Mouse (Mus musculus) MEL (cell line): ENCODE measurements around the gene Gga3. TPM values are rescaled to one million over a fixed set of nuclear protein-coding genes. Genes with fewer than 3 reads are reported as not detected.
A peak's percentile ranks its signal among the peaks of the same experiment; 100 is the strongest.

Experiments
- DNase-seq: peaks from one replicate; pipeline ENCODE4 v3.0.0; 2011; ENCODE audit warnings: low read depth, low spot score
- H3K27ac ChIP-seq: 2 replicates; pipeline ENCODE4 v1.5.1; 2012; ENCODE audit warnings: low read depth, mild to moderate bottlenecking, control low read depth, low read length, moderate library complexity; ENCODE audit not compliant: control insufficient read depth
- H3K27me3 ChIP-seq, 2 experiments: fragments of 150-350 bp in 1 of 2; sonication (generic) in 1 of 2; 2 replicates each; pipeline ENCODE4 v1.6.1; 2012; ENCODE audit warnings: low read length in 2 of 2, mild to moderate bottlenecking in 2 of 2, improper control_type of control experiment in 1 of 2, moderate library complexity in 1 of 2; ENCODE audit not compliant: insufficient read depth in 2 of 2, control insufficient read depth in 1 of 2
- H3K36me3 ChIP-seq, 2 experiments: 2 replicates each; pipeline ENCODE4 v1.6.1; 2012 to 2014; ENCODE audit warnings: low read length in 2 of 2, improper control_type of control experiment in 1 of 2, inconsistent platforms in 1 of 2, mild to moderate bottlenecking in 1 of 2; ENCODE audit not compliant: insufficient read depth in 2 of 2, control insufficient read depth in 1 of 2
- H3K4me1 ChIP-seq, 2 experiments: fragments of 150-350 bp in 1 of 2; sonication (generic) in 1 of 2; 2 replicates each; pipeline ENCODE4 v1.6.1; 2012; ENCODE audit warnings: low read length in 2 of 2, improper control_type of control experiment in 1 of 2, mild to moderate bottlenecking in 1 of 2; ENCODE audit not compliant: insufficient read depth in 2 of 2, control insufficient read depth in 1 of 2
- H3K4me3 ChIP-seq, 2 experiments: fragments of 150-350 bp in 1 of 2; sonication (generic) in 1 of 2; 2 replicates each; pipeline ENCODE4 v1.5.1; 2012; ENCODE audit warnings: low read depth in 2 of 2, low read length in 2 of 2, mild to moderate bottlenecking in 2 of 2, moderate library complexity in 2 of 2, control low read depth in 1 of 2, improper control_type of control experiment in 1 of 2; ENCODE audit not compliant: control insufficient read depth in 1 of 2, insufficient read depth in 1 of 2
- H3K79me2 ChIP-seq: 2 replicates; pipeline ENCODE4 v1.6.1; 2012; ENCODE audit warnings: mild to moderate bottlenecking, low read length, moderate library complexity; ENCODE audit not compliant: control insufficient read depth, poor library complexity, insufficient read depth
- H3K9ac ChIP-seq: 2 replicates; pipeline ENCODE4 v1.6.1; 2012; ENCODE audit warnings: low read depth, mild to moderate bottlenecking, control low read depth, low read length, moderate library complexity; ENCODE audit not compliant: control insufficient read depth, poor library complexity, severe bottlenecking
- H3K9me3 ChIP-seq: fragments of 150-350 bp; sonication (generic); replicated peaks from 2 replicates; pipeline ENCODE4 v1.6.1; 2012; ENCODE audit warnings: mild to moderate bottlenecking, low read length, improper control_type of control experiment, moderate library complexity; ENCODE audit not compliant: insufficient read depth
- BHLHE40 ChIP-seq: IDR thresholded peaks from 2 replicates; pipeline ENCODE4 v1.6.1; 2012; ENCODE audit warnings: low read depth, mild to moderate bottlenecking, inconsistent platforms, low read length, improper control_type of control experiment, borderline replicate concordance
- CHD1 ChIP-seq: IDR thresholded peaks from 2 replicates; pipeline ENCODE4 v1.6.1; 2012; ENCODE audit warnings: low read depth, mild to moderate bottlenecking, inconsistent platforms, low read length, improper control_type of control experiment
- CTCF ChIP-seq, 3 experiments: IDR thresholded peaks in 2 of 3; conservative IDR thresholded peaks in 1 of 3; 2 replicates each; pipeline ENCODE4 v1.5.1; 2011 to 2012; ENCODE audit warnings: low read length in 3 of 3, low read depth in 2 of 3, mild to moderate bottlenecking in 2 of 3, improper control_type of control experiment in 1 of 3, inconsistent platforms in 1 of 3, mixed read lengths in 1 of 3, moderate library complexity in 1 of 3; ENCODE audit not compliant: control insufficient read depth in 1 of 3, insufficient read depth in 1 of 3, poor library complexity in 1 of 3, severe bottlenecking in 1 of 3
- E2F4 ChIP-seq: IDR thresholded peaks from 2 replicates; pipeline ENCODE4 v1.6.1; 2011; ENCODE audit warnings: low read depth, low read length, improper control_type of control experiment, borderline replicate concordance
- ETS1 ChIP-seq: IDR thresholded peaks from 2 replicates; pipeline ENCODE4 v1.6.1; 2012; ENCODE audit warnings: low read depth, mild to moderate bottlenecking, inconsistent platforms, low read length, improper control_type of control experiment, moderate library complexity
- HCFC1 ChIP-seq: IDR thresholded peaks from 2 replicates; pipeline ENCODE4 v1.6.1; 2012; ENCODE audit warnings: low read depth, mild to moderate bottlenecking, inconsistent platforms, low read length, improper control_type of control experiment, moderate library complexity
- KAT2A ChIP-seq: conservative IDR thresholded peaks from 2 replicates; pipeline ENCODE4 v1.6.1; 2012; ENCODE audit warnings: low read depth, low read length, improper control_type of control experiment, inconsistent platforms
- MEF2A ChIP-seq: IDR thresholded peaks from 2 replicates; pipeline ENCODE4 v1.6.1; 2014; ENCODE audit warnings: low read depth, mild to moderate bottlenecking, inconsistent platforms, low read length, improper control_type of control experiment; ENCODE audit not compliant: poor library complexity, insufficient replicate concordance, severe bottlenecking; ENCODE audit errors: extremely low read depth
- MXI1 ChIP-seq: IDR thresholded peaks from 2 replicates; pipeline ENCODE4 v1.6.1; 2011; ENCODE audit warnings: mild to moderate bottlenecking, low read depth, low read length, improper control_type of control experiment
- MYB ChIP-seq: IDR thresholded peaks from 2 replicates; pipeline ENCODE4 v1.6.1; 2011; ENCODE audit warnings: mild to moderate bottlenecking, low read depth, low read length, improper control_type of control experiment
- MYC ChIP-seq: IDR thresholded peaks from 2 replicates; pipeline ENCODE4 v1.6.1; 2011; ENCODE audit warnings: low read depth, mild to moderate bottlenecking, low read length, improper control_type of control experiment, moderate library complexity
- NELFE ChIP-seq: IDR thresholded peaks from 2 replicates; pipeline ENCODE4 v1.6.1; 2011; ENCODE audit warnings: low read depth, low read length, improper control_type of control experiment
- POLR2A ChIP-seq, 2 experiments: IDR thresholded peaks; 2 replicates each; pipeline ENCODE4 v1.6.1; 2011 to 2012; ENCODE audit warnings: low read length in 2 of 2, mild to moderate bottlenecking in 2 of 2, control low read depth in 1 of 2, improper control_type of control experiment in 1 of 2, low read depth in 1 of 2, moderate library complexity in 1 of 2; ENCODE audit not compliant: control insufficient read depth in 1 of 2, insufficient read depth in 1 of 2, poor library complexity in 1 of 2
- POLR2AphosphoS2 ChIP-seq: IDR thresholded peaks from 2 replicates; pipeline ENCODE4 v1.6.1; 2011; ENCODE audit warnings: low read length, improper control_type of control experiment
- POLR2AphosphoS5 ChIP-seq: IDR thresholded peaks from 2 replicates; pipeline ENCODE4 v1.6.1; 2012; ENCODE audit warnings: low read depth, borderline replicate concordance, mild to moderate bottlenecking, inconsistent platforms, low read length, moderate library complexity, mixed read lengths
- SIN3A ChIP-seq: IDR thresholded peaks from 2 replicates; pipeline ENCODE4 v1.6.1; 2012; ENCODE audit warnings: low read length, improper control_type of control experiment, inconsistent platforms
- SMC3 ChIP-seq: IDR thresholded peaks from 2 replicates; pipeline ENCODE4 v1.6.1; 2011; ENCODE audit warnings: low read depth, low read length, improper control_type of control experiment
- UBTF ChIP-seq: IDR thresholded peaks from 2 replicates; pipeline ENCODE4 v1.6.1; 2012; ENCODE audit warnings: low read depth, mild to moderate bottlenecking, inconsistent platforms, low read length, improper control_type of control experiment, moderate library complexity, borderline replicate concordance; ENCODE audit not compliant: insufficient read depth
- USF1 ChIP-seq: IDR thresholded peaks from 2 replicates; pipeline ENCODE4 v1.6.1; 2014; ENCODE audit warnings: low read depth, mild to moderate bottlenecking, inconsistent platforms, low read length, improper control_type of control experiment, moderate library complexity
- ZKSCAN1 ChIP-seq: IDR thresholded peaks from 2 replicates; pipeline ENCODE4 v1.6.1; 2012; ENCODE audit warnings: low read depth, mild to moderate bottlenecking, inconsistent platforms, low read length, improper control_type of control experiment, moderate library complexity
- ZNF384 ChIP-seq: IDR thresholded peaks from 2 replicates; pipeline ENCODE4 v1.6.1; 2012; ENCODE audit warnings: low read depth, mild to moderate bottlenecking, inconsistent platforms, low read length, improper control_type of control experiment
- polyA plus RNA-seq, 2 experiments: library from polyadenylated mRNA; stranded (reverse) in 1 of 2; unstranded in 1 of 2; fragments of >175 nt in 1 of 2; fragments of >200 nt in 1 of 2; gene quantifications; 2 replicates each; pipeline versions ENCODE4 v1.2.1 to v1.2.4; 2012; ENCODE audit warnings: low replicate concordance in 2 of 2, low read depth in 1 of 2; ENCODE audit not compliant: insufficient read length in 2 of 2, insufficient read depth in 1 of 2, missing spikeins in 1 of 2
- total RNA-seq: library from RNA; depleted of rRNA; stranded (reverse); fragments of 300-350 nt; gene quantifications from 2 replicates; pipeline ENCODE4 v1.2.3, GENCODE M21; 2012

Gene Gga3
- total and polyA plus RNA-seq, 3 experiments = 28.6 to 59.9 TPM; not detected in 1

DNA sequence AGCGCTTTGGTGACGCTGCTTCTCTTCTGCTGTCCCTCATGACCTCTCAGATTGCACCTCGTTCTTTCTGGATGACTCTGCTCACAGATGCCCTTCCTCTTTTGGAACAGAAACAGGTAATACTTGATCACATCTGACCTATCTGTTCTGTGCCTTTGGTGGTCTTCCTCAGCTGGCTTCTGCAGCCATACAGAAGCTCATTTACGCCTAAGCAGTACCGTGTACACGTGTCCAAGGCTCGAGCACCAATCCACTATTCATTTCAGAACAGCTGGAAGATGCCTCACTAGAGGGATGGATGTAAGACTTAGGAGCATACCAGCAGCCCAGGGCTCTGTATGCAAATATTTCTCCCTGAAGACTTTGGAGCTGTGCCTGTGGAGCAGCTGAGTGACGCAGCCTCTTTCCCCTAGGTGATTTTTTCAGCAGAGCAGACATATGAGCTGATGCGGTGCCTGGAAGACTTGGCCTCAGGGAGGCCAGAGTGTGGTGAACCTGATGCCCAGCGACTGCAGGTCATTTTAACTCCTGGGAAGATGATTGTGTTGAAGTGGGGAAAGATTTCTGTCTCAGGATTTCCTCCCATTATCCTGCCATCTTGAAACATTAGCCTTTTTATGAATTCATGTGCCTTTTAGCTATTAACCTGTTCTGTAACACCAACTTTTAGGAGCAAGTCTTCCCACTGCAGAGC lies 20.8 kb downstream of the Gga3 start:
- TF ChIP-seq SMC3 (0 out of 2 replicates have a peak, but pooled peaks have one; percentile 18), CTCF (IDR thresholded peaks at IDR 0.05 in 2 of 3, conservative IDR thresholded peaks at IDR 0.05 in 1 of 3; ENCODE audit: control insufficient read depth in 1 of 3, insufficient read depth in 1 of 3, low read depth in 2 of 3, low read length in 3 of 3, poor library complexity in 1 of 3, severe bottlenecking in 1 of 3) (no peak), E2F4 (no peak), POLR2AphosphoS2 (peak; percentile 52; the same call in 1 of the 2 replicates), POLR2AphosphoS5 (0 out of 2 replicates have a peak, but pooled peaks have one; percentile 18), MYC (no peak), POLR2A (IDR thresholded peaks at IDR 0.05; ENCODE audit: control insufficient read depth in 1 of 2, insufficient read depth in 1 of 2, low read depth in 1 of 2, low read length in 2 of 2, poor library complexity in 1 of 2) (peak in 1 of 2 experiments; percentile 64; a peak in 2 of 4 replicates)
- no peaks in the 10 kb centered on the region for H3K4me1 ChIP-seq
- H3K27me3 ChIP-seq = no peaks in the 10 kb centered on the region
- peaks cover 0 to 14% of the 10 kb centered on the region in 2 experiments; a peak in 2 of 4 replicates for H3K36me3 ChIP-seq
- DNase-seq = no peak
- H3K27ac ChIP-seq = no peak overlapping the region
- H3K79me2 ChIP-seq = no peaks in the 10 kb centered on the region
- H3K4me3 ChIP-seq = no peak overlapping the region
- no peaks in the 10 kb centered on the region for H3K9me3 ChIP-seq
- H3K9ac ChIP-seq = no peak overlapping the region

- Histone ChIP-seq H3K4me3 (no peak overlapping the region), H3K9ac (no peak overlapping the region), H3K36me3 (peaks cover 0 to 15% of the 10 kb centered on the region in 2 experiments; a peak in 2 of 4 replicates), H3K27me3 (no peaks in the 10 kb centered on the region), H3K79me2 (peaks cover 2% of the 10 kb centered on the region; the same call in 1 of the 2 replicates), H3K27ac (no peak overlapping the region), H3K9me3 (no peaks in the 10 kb centered on the region), H3K4me1 (no peaks in the 10 kb centered on the region)
- TF ChIP-seq MYB (no peak), MEF2A (no peak), CHD1 (no peak), ETS1 (no peak), CTCF (IDR thresholded peaks at IDR 0.05 in 2 of 3, conservative IDR thresholded peaks at IDR 0.05 in 1 of 3; ENCODE audit: control insufficient read depth in 1 of 3, insufficient read depth in 1 of 3, low read depth in 2 of 3, low read length in 3 of 3, poor library complexity in 1 of 3, severe bottlenecking in 1 of 3) (no peak), SIN3A (no peak), ZNF384 (no peak), USF1 (no peak), HCFC1 (no peak), UBTF (no peak), MYC (no peak), ZKSCAN1 (no peak), MXI1 (no peak), BHLHE40 (no peak), POLR2AphosphoS5 (no peak), KAT2A (no peak), POLR2AphosphoS2 (no peak; the same call in 1 of the 2 replicates), NELFE (no peak)
- no peak for DNase-seq
These were observed 24.8 kb downstream of the Gga3 start for GRCm38 (mm10) chr11:115579080-115579479.
